Mouse (Mus musculus): ENCODE results near the gene 6030445D17Rik. TPM values are rescaled to one million over a fixed set of nuclear protein-coding genes. Genes with fewer than 3 reads are reported as not detected.
A peak's percentile ranks its signal among the peaks of the same experiment; 100 is the strongest.

6030445D17Rik gene
- polyA plus RNA-seq, 2 experiments: 0.08 TPM

DNA sequence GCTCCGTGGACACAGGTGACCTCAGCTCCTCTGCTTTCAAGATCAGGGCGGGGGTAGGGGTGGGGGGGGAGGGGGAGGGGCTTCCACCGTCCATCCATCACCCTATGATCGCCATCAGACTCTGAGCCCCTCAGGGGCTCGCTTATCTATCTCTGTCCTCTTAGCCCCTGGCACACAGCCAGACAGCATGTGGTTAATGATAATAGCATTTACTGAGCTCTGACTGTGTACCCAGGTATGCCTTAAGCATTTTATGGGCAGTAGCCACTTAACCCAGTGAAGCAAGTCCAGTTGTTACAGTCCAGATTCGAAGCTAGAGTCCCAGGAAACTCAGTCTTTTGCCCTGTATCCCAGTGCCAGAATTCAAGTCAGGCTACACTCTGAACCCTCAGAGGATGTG lies 10.5 kb upstream of the 6030445D17Rik start:
- WGBS (ENCODE audit: insufficient replicate concordance): 15% methylated on average over 6 of the region's 6 CpGs
- TF ChIP-seq EP300 (IDR thresholded peaks at IDR 0.05; ENCODE audit: low read depth) (no peak), CTCF (IDR thresholded peaks at IDR 0.05; ENCODE audit: low read depth) (no peak)
- DNase-seq (ENCODE audit: low read depth in 3 of 3, low spot score in 3 of 3) (no peak), ATAC-seq (ENCODE audit: insufficient read depth) (no peak)
- H3K36me3 ChIP-seq (replicated peaks; ENCODE audit: control insufficient read depth, insufficient read depth, low read depth): no peaks in the 10 kb centered on the region
- no peaks in the 10 kb centered on the region for H3K27me3 ChIP-seq (ENCODE audit: control insufficient read depth, insufficient read depth, low read length)
- H3K9ac ChIP-seq (replicated peaks): no peak overlapping the region
- no peak overlapping the region for H3K27ac ChIP-seq
- peaks cover 0 to 5% of the 10 kb centered on the region in 2 experiments; a peak in 1 of 4 replicates for H3K4me1 ChIP-seq (replicated peaks; ENCODE audit: control insufficient read depth in 2 of 2, insufficient read depth in 2 of 2, low read length in 1 of 2)
- H3K9me3 ChIP-seq (ENCODE audit: control insufficient read depth, low read length): no peaks in the 10 kb centered on the region
- H3K4me2 ChIP-seq (ENCODE audit: low read depth): no peak overlapping the region
- no peak overlapping the region for H3K4me3 ChIP-seq (ENCODE audit: insufficient read depth in 1 of 2, low read depth in 2 of 2, low read length in 2 of 2)

DNA sequence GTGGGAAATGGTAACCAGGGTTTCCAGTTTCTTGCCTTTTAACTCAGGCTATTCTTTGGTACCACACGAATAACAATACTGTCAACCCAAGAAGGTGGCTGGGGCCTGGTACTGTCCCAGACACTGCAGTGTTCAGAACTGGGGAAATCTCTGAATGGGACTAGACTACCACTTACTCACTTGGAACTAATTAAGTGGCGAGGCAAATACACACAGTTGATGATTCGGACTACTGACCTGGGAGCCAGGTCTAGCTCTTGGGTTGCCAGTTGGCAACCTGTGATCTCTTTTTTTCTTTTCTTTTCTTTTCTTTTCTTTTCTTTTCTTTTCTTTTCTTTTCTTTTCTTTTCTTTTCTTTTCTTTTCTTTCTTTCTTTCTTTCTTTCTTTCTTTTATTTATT lies 9.8 kb upstream of the 6030445D17Rik start:
- Histone ChIP-seq H3K9ac (replicated peaks) (no peak overlapping the region), H3K4me3 (ENCODE audit: insufficient read depth in 1 of 2, low read depth in 2 of 2, low read length in 2 of 2) (no peak overlapping the region), H3K27me3 (ENCODE audit: control insufficient read depth, insufficient read depth, low read length) (no peaks in the 10 kb centered on the region), H3K4me2 (ENCODE audit: low read depth) (no peak overlapping the region), H3K9me3 (ENCODE audit: control insufficient read depth, low read length) (no peaks in the 10 kb centered on the region), H3K27ac (no peak overlapping the region), H3K36me3 (replicated peaks; ENCODE audit: control insufficient read depth, insufficient read depth, low read depth) (no peaks in the 10 kb centered on the region), H3K4me1 (replicated peaks; ENCODE audit: control insufficient read depth in 2 of 2, insufficient read depth in 2 of 2, low read length in 1 of 2) (peaks cover 0 to 5% of the 10 kb centered on the region in 2 experiments; a peak in 1 of 4 replicates)
- no peak for DNase-seq (ENCODE audit: low read depth in 3 of 3, low spot score in 3 of 3)
- TF ChIP-seq EP300 (IDR thresholded peaks at IDR 0.05; ENCODE audit: low read depth): no peak
- TF ChIP-seq CTCF (IDR thresholded peaks at IDR 0.05; ENCODE audit: low read depth): no peak
- ATAC-seq (ENCODE audit: insufficient read depth): no peak
- WGBS (ENCODE audit: insufficient replicate concordance): 52% methylated on average over 3 of the region's 3 CpGs

DNA sequence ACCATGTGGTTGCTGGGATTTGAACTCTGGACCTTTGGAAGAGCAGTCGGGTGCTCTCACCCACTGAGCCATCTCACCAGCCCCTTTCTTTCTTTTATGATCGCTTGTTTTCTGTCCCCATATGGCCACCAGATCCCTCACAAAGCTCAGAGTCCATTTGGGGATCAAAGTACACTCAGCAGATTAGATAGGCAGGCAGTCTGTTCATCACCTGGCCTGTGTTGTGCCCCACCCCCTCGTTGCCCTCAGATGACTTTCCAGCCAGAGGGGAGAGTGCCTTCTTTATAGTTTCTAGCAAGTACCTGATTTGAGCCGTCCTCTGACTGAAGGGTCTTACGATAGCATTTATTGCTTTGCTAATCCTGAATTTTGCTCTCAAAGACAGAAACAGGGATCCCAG lies 9.3 kb upstream of the 6030445D17Rik start:
- 34% methylated on average over 5 of the region's 5 CpGs for WGBS (ENCODE audit: insufficient replicate concordance)
- Histone ChIP-seq H3K4me2 (ENCODE audit: low read depth) (no peak overlapping the region), H3K9me3 (ENCODE audit: control insufficient read depth, low read length) (no peaks in the 10 kb centered on the region), H3K27ac (no peak overlapping the region), H3K4me3 (ENCODE audit: insufficient read depth in 1 of 2, low read depth in 2 of 2, low read length in 2 of 2) (no peak overlapping the region), H3K4me1 (replicated peaks; ENCODE audit: control insufficient read depth in 2 of 2, insufficient read depth in 2 of 2, low read length in 1 of 2) (peaks cover 0 to 5% of the 10 kb centered on the region in 2 experiments; a peak in 1 of 4 replicates), H3K36me3 (replicated peaks; ENCODE audit: control insufficient read depth, insufficient read depth, low read depth) (no peaks in the 10 kb centered on the region), H3K27me3 (ENCODE audit: control insufficient read depth, insufficient read depth, low read length) (no peaks in the 10 kb centered on the region), H3K9ac (replicated peaks) (no peak overlapping the region)
- TF ChIP-seq EP300 (IDR thresholded peaks at IDR 0.05; ENCODE audit: low read depth) (no peak), CTCF (IDR thresholded peaks at IDR 0.05; ENCODE audit: low read depth) (no peak)
- DNase-seq (ENCODE audit: low read depth in 3 of 3, low spot score in 3 of 3) (no peak), ATAC-seq (ENCODE audit: insufficient read depth) (peak; percentile 23; the same call in 1 of the 2 replicates)

DNA sequence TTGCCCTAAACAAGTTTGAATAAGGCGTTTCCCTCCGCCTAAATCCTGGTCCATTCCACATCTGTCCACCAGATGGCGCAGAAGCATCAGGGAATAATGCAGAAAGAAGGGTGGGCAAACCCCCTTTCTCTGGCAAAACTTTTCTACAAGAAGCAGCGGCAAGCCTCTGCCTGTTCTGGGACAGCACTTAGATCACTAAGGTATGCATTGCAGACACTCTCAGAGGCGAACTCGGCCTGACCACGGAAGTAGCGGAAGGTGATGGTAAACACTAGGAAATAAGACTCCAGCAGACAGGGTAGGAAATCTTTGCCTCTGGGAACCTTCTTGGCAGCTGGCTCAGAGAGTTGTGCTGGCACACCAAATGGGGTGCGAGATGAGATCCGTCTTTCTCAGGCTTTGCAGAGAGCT lies 7.2 kb upstream of the 6030445D17Rik start:
- H3K4me2 ChIP-seq (ENCODE audit: low read depth): peak overlapping the region; percentile 54
- DNase-seq (ENCODE audit: low read depth in 3 of 3, low spot score in 3 of 3) (peak in 1 of 3 experiments; percentile 45), ATAC-seq (ENCODE audit: insufficient read depth) (no peak)
- TF ChIP-seq EP300 (IDR thresholded peaks at IDR 0.05; ENCODE audit: low read depth): no peak
- TF ChIP-seq CTCF (IDR thresholded peaks at IDR 0.05; ENCODE audit: low read depth): peak; percentile 91
- peaks cover 0 to 5% of the 10 kb centered on the region in 2 experiments; a peak in 1 of 4 replicates for H3K4me1 ChIP-seq (replicated peaks; ENCODE audit: control insufficient read depth in 2 of 2, insufficient read depth in 2 of 2, low read length in 1 of 2)
- no peaks in the 10 kb centered on the region for H3K9me3 ChIP-seq (ENCODE audit: control insufficient read depth, low read length)
- no peaks in the 10 kb centered on the region for H3K27me3 ChIP-seq (ENCODE audit: control insufficient read depth, insufficient read depth, low read length)
- peak overlapping the region; percentile 16 to 51; a peak in 3 of 4 replicates for H3K4me3 ChIP-seq (ENCODE audit: insufficient read depth in 1 of 2, low read depth in 2 of 2, low read length in 2 of 2)
- H3K27ac ChIP-seq: no peak overlapping the region
- WGBS (ENCODE audit: insufficient replicate concordance): 6% methylated on average over 10 of the region's 10 CpGs
- H3K36me3 ChIP-seq (replicated peaks; ENCODE audit: control insufficient read depth, insufficient read depth, low read depth): no peaks in the 10 kb centered on the region
- no peak overlapping the region; the same call in 1 of the 2 replicates for H3K9ac ChIP-seq (replicated peaks)

DNA sequence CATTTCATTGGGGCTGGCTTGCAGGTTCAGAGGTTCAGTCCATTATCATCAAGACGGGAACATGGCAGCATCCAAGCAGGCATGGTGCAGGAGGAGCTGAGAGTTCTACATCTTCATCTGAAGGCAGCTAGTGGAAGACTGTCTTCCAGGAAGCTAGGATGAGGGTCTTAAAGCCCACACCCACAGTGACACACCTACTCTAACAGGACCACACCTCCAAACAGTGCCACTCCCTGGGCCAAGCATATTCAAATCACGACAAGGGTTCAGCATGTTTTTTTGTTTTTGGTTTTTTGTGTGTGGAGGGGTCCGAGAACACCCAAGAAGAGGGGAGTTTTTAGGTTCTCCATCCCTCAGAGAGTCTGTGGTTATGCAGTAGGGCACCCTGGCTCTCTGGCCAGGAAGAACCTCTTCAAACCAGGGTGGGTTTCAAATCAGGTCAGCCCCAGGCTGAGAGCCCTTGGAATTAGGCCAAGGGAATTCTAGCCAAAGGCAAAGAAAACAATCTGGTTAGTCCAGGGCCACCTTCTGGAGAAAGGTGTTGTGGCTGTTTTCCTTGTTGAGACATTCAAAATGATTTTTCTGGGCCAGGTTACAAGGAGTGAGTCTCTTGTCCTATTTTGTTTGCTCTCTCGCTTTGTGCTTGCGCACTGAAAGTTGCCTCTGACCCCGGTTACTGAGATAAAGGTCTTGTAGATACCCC lies 5.4 kb upstream of the 6030445D17Rik start:
- ATAC-seq (ENCODE audit: insufficient read depth): no peak
- Histone ChIP-seq H3K9me3 (ENCODE audit: control insufficient read depth, low read length) (no peaks in the 10 kb centered on the region), H3K36me3 (replicated peaks; ENCODE audit: control insufficient read depth, insufficient read depth, low read depth) (no peaks in the 10 kb centered on the region), H3K27me3 (ENCODE audit: control insufficient read depth, insufficient read depth, low read length) (peaks cover 8% of the 10 kb centered on the region), H3K4me3 (ENCODE audit: insufficient read depth in 1 of 2, low read depth in 2 of 2, low read length in 2 of 2) (no peak overlapping the region), H3K9ac (replicated peaks) (no peak overlapping the region), H3K4me1 (replicated peaks; ENCODE audit: control insufficient read depth in 2 of 2, insufficient read depth in 2 of 2, low read length in 1 of 2) (peaks cover 0 to 7% of the 10 kb centered on the region in 2 experiments; a peak in 2 of 4 replicates), H3K27ac (no peak overlapping the region), H3K4me2 (ENCODE audit: low read depth) (no peak overlapping the region)
- no peak for DNase-seq (ENCODE audit: low read depth in 3 of 3, low spot score in 3 of 3)
- WGBS (ENCODE audit: insufficient replicate concordance): 72% methylated on average over 6 of the region's 6 CpGs
- no peak for TF ChIP-seq EP300 (IDR thresholded peaks at IDR 0.05; ENCODE audit: low read depth)
- no peak for TF ChIP-seq CTCF (IDR thresholded peaks at IDR 0.05; ENCODE audit: low read depth)

Measured in liver, embryonic 14.5 days (tissue).